Mouse (Mus musculus): ENCODE data around the gene Fmnl3.

Gene Fmnl3

GRCm38 (mm10) chr15:99317267-99317651, 53.0 kb downstream of the Fmnl3 start:
- no peak for DNase-seq (ENCODE audit: low spot score in 2 of 2)

GRCm38 (mm10) chr15:99316314-99317266, 53.7 kb downstream of the Fmnl3 start:
- peak; percentile 64 to 70 for DNase-seq (ENCODE audit: low spot score in 2 of 2)

GRCm38 (mm10) chr15:99314891-99315290, 55.4 kb downstream of the Fmnl3 start:
- DNase-seq (ENCODE audit: low spot score in 2 of 2) = no peak

- DNase-seq (ENCODE audit: low spot score in 2 of 2) = no peak
Measured at GRCm38 (mm10) chr15:99310617-99311016, 59.7 kb downstream of the Fmnl3 start.

- DNase-seq (ENCODE audit: low spot score in 2 of 2) = no peak
Measured at GRCm38 (mm10) chr15:99309549-99309948, 60.7 kb downstream of the Fmnl3 start.

- no peak for DNase-seq (ENCODE audit: low spot score in 2 of 2)
Measured at GRCm38 (mm10) chr15:99307476-99307875, 62.8 kb downstream of the Fmnl3 start.

- no peak for DNase-seq (ENCODE audit: low spot score in 2 of 2)
Measured at GRCm38 (mm10) chr15:99296213-99296612, 74.1 kb downstream of the Fmnl3 start.

GRCm38 (mm10) chr15:99295484-99295981, 74.7 kb downstream of the Fmnl3 start, which contains the start of gene Fam186b:
Gene Fam186b (minus strand): TSS chr15:99295888.
- no peak for DNase-seq (ENCODE audit: low spot score in 2 of 2)

- DNase-seq (ENCODE audit: low spot score in 2 of 2) = peak; percentile 86 to 87
Measured at GRCm38 (mm10) chr15:99294813-99295374, 75.4 kb downstream of the Fmnl3 start, which contains the start of gene Prpf40b. Gene Prpf40b (plus strand): TSS chr15:99295087.

- no peak for DNase-seq (ENCODE audit: low spot score in 2 of 2)
Measured at GRCm38 (mm10) chr15:99294287-99294686, 76.0 kb downstream of the Fmnl3 start.

- no peak for DNase-seq (ENCODE audit: low spot score in 2 of 2)
Measured at GRCm38 (mm10) chr15:99290586-99290985, 79.7 kb downstream of the Fmnl3 start.

- no peak for DNase-seq (ENCODE audit: low spot score in 2 of 2)
Measured at GRCm38 (mm10) chr15:99285189-99285535, 85.1 kb downstream of the Fmnl3 start.

GRCm38 (mm10) chr15:99284527-99285188, 85.6 kb downstream of the Fmnl3 start:
- DNase-seq (ENCODE audit: low spot score in 2 of 2) = no peak

GRCm38 (mm10) chr15:99283456-99283855, 86.8 kb downstream of the Fmnl3 start:
- no peak for DNase-seq (ENCODE audit: low spot score in 2 of 2)

- DNase-seq (ENCODE audit: low spot score in 2 of 2) = no peak
Measured at GRCm38 (mm10) chr15:99278271-99278670, 92.0 kb downstream of the Fmnl3 start.

GRCm38 (mm10) chr15:99276095-99276494, 94.2 kb downstream of the Fmnl3 start:
- DNase-seq (ENCODE audit: low spot score in 2 of 2) = peak in 1 of 2 experiments; percentile 10
